Mouse (Mus musculus) olfactory bulb, adult 2 months (tissue): ENCODE measurements around the gene Aim2. TPM values are rescaled to one million over a fixed set of nuclear protein-coding genes. Genes with fewer than 3 reads are reported as not detected.

ENCODE experiments used
- H3K27ac ChIP-seq: fragments of 200-500 bp; 2 replicates; pipeline ENCODE4 v1.5.1; 2012; ENCODE audit warnings: low read depth, low read length; ENCODE audit not compliant: insufficient read depth
- H3K4me1 ChIP-seq: fragments of 200-500 bp; 2 replicates; pipeline ENCODE4 v1.6.1; 2012; ENCODE audit warnings: low read length; ENCODE audit not compliant: control insufficient read depth, insufficient read depth
- H3K4me3 ChIP-seq: fragments of 200-500 bp; 2 replicates; pipeline ENCODE4 v1.5.1; 2012; ENCODE audit warnings: mild to moderate bottlenecking, low read depth, low read length, moderate library complexity; ENCODE audit not compliant: insufficient read depth
- CTCF ChIP-seq: fragments of 200-500 bp; IDR thresholded peaks from 2 replicates; pipeline ENCODE4 v1.5.1; 2012; ENCODE audit warnings: low read depth, mild to moderate bottlenecking, low read length, moderate library complexity; ENCODE audit not compliant: insufficient read depth
- POLR2A ChIP-seq: fragments of 200-500 bp; IDR thresholded peaks from 2 replicates; pipeline ENCODE4 v1.6.1; 2012; ENCODE audit warnings: mild to moderate bottlenecking, low read depth, low read length, moderate library complexity; ENCODE audit not compliant: insufficient read depth
- WGBS: fragments of 180-500 bp; shearing (Covaris S2); methylation state at CpG from one replicate; pipeline ENCODE4 v1.1.7; 2018; 5-methylcytosine and 5-hydroxymethylcytosine counted together
- polyA plus RNA-seq: library from polyadenylated mRNA; stranded (reverse); fragments of >200 nt; gene quantifications from 2 replicates; pipeline ENCODE4 v1.2.4, GENCODE M21; 2012; ENCODE audit warnings: low replicate concordance; ENCODE audit not compliant: missing spikeins, insufficient read depth, insufficient read length

Aim2 gene
- polyA plus RNA-seq, 1 experiment = not detected

DNA sequence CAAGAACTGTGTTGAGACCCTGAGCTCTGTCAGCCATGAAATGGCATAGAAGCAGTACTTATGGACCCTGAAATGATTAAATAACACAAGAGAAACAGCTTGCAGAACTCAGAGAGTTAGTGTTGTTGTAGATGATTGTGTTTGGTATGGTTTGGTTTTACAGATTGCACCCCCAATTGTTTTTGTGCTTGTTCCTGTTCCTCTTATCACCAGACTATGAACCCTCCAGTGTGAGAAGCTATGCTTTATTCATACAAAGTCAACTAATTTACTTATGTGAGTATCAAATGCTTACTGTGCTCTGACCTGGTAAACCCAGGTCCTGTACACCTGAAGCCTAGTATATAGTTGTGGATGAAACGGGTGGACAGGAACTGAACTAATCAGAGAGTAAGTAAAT is 24.1 kb upstream of the Aim2 start:
- Histone ChIP-seq H3K4me1 (no peaks in the 10 kb centered on the region), H3K4me3 (no peak overlapping the region), H3K27ac (no peak overlapping the region)
- TF ChIP-seq CTCF (no peak), POLR2A (no peak)
- WGBS = 63% methylated on average over 1 of the region's 1 CpGs

- 34% methylated on average over 8 of the region's 8 CpGs for WGBS
- H3K27ac ChIP-seq = no peak overlapping the region
These were observed 22.2 kb upstream of the Aim2 start for GRCm38 (mm10) chr1:173328446-173328845.

DNA sequence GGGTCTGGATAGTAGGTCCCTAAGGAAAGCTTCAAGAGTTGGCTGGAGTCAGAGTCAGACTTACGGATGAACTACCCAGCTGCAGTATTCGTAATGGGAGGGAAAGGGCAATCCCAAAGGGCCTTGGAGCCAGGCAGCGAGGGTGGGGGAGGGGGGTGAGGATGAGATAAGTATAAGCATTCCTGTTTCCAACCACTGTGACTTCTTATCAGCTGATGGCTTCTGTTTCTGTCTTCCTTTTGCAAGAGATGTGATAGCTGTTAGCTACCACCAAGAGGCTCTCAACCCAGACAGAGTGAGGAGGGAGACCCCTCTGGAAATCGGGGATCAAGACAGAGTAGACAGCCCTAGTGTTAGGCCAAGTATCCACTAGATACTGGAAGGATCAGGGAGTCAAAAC is 21.5 kb upstream of the Aim2 start:
- TF ChIP-seq CTCF (no peak), POLR2A (no peak)
- Histone ChIP-seq H3K4me3 (no peak overlapping the region), H3K4me1 (peaks cover 4% of the 10 kb centered on the region; the same call in 1 of the 2 replicates), H3K27ac (no peak overlapping the region)
- 61% methylated on average over 4 of the region's 4 CpGs for WGBS

More at GRCm38 (mm10) chr1:173328446-173328845, 22.2 kb upstream of the Aim2 start:
- no peak overlapping the region for H3K4me3 ChIP-seq
- TF ChIP-seq POLR2A (no peak), CTCF (no peak)
- H3K4me1 ChIP-seq = peaks cover 4% of the 10 kb centered on the region; the same call in 1 of the 2 replicates

GRCm38 (mm10) chr1:173329743-173330142 is 20.9 kb upstream of the Aim2 start:
- H3K4me3 ChIP-seq = no peak overlapping the region
- TF ChIP-seq CTCF = no peak
- TF ChIP-seq POLR2A = no peak
- 54% methylated on average over 5 of the region's 5 CpGs for WGBS
- peaks cover 7% of the 10 kb centered on the region; the same call in 1 of the 2 replicates for H3K4me1 ChIP-seq
- no peak overlapping the region for H3K27ac ChIP-seq

- TF ChIP-seq POLR2A (no peak), CTCF (no peak)
- Histone ChIP-seq H3K4me3 (no peak overlapping the region), H3K4me1 (peaks cover 27% of the 10 kb centered on the region), H3K27ac (no peak overlapping the region)
- WGBS = 85% methylated on average over 5 of the region's 5 CpGs
These were observed 18.3 kb upstream of the Aim2 start for GRCm38 (mm10) chr1:173332418-173332817.

DNA sequence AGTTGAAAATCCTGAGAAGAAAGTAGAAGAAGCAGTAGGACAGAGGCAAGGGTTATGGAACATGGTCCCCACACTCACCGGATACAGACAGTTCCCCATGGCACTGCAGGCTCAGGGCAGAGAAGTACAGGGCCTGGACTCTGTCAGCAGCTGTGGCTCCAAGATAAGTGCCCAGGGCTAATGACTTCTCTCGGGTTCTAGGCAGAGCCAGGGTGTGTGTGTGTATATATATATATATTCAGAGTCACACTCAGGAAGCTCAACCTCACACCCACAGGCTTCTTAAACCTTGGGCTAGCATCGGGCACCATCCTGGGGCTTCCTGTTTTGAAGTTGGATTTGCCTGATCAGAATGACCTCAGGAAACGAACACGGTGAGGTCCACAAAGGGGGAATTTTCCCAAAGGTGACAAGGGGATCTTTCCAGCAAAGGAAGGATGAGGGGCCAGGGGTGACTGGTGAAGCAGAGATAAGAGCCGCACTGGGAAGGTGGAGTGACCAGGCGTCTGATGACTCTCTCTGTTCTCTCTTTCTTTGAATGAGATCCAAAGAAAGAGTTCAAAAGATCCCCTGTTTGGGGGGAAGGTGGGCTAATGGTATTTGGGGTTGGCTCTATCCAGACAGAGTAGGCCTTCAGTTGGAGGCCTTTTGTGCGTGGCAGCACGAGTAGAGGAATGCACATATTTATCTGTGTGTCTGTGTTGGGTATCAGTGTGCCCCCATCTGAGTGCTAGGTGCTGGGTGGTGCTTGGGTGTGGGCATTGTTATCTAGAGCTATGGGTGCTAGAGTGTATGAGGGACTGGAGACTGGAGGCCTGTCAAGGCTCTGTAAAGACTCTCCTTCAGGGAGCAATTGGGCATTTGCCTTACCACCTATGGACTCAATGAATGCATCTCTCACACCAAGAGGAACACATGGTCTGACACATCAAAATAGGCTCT is 17.1 kb upstream of the Aim2 start, which contains the start of gene Ackr1:
Ackr1 (minus strand) TSS at position 439 of the 942 bp plus-strand sequence.
- no peak within 1 kb of the TSS for H3K27ac ChIP-seq
- no peak within 1 kb of the TSS for H3K4me3 ChIP-seq
- peaks cover 27% of the 10 kb centered on the region for H3K4me1 ChIP-seq
- 80% methylated on average over 9 of the region's 9 CpGs for WGBS
- TF ChIP-seq POLR2A = no peak
- TF ChIP-seq CTCF = no peak

DNA sequence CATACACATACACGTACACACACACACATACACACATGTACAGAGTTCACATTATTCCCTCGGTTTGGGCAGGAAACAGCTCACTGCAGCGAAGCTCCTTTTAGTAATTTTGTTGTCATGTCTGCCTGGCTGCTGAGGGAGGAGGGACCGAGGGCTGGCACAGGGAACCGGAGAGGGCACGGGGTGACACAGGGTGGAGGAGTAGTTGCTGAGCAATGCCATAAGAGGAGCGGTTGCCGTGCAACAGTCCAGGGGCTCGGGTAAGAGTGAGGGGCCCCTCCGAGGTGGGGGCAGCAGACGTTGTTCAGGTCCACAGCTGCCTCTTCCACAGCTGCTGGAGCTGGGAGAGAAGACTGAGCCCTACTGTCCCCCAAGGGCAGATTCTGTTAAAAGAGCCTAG is 14.8 kb upstream of the Aim2 start:
- no peak for TF ChIP-seq POLR2A
- no peak for TF ChIP-seq CTCF
- 16% methylated on average over 11 of the region's 11 CpGs for WGBS
- Histone ChIP-seq H3K4me3 (no peak overlapping the region), H3K27ac (peak overlapping the region; percentile 61), H3K4me1 (peaks cover 27% of the 10 kb centered on the region)

GRCm38 (mm10) chr1:173337008-173337407 is 13.7 kb upstream of the Aim2 start:
- TF ChIP-seq POLR2A (no peak), CTCF (no peak)
- Histone ChIP-seq H3K4me3 (no peak overlapping the region), H3K27ac (no peak overlapping the region), H3K4me1 (peaks cover 27% of the 10 kb centered on the region)
- 80% methylated on average over 10 of the region's 10 CpGs for WGBS

GRCm38 (mm10) chr1:173339543-173339942 is 11.1 kb upstream of the Aim2 start:
- 19% methylated on average over 2 of the region's 2 CpGs for WGBS
- TF ChIP-seq POLR2A = no peak
- TF ChIP-seq CTCF = 0 out of 2 replicates have a peak, but pooled peaks have one; percentile 20
- Histone ChIP-seq H3K4me3 (no peak overlapping the region), H3K4me1 (peaks cover 25% of the 10 kb centered on the region), H3K27ac (no peak overlapping the region)
